Mouse (Mus musculus) brain, embryonic 14.5 days (tissue): ENCODE results near the gene Gm21188.
"Not testable (repeated sequence)": the region's sequence is repeated elsewhere in the genome, so short reads cannot be mapped to it uniquely, and the experiment has no call there.

Experiments
- CTCF ChIP-seq: fragments of 200-500 bp; IDR thresholded peaks from 2 replicates; pipeline ENCODE4 v1.5.1; 2012; ENCODE audit warnings: inconsistent platforms, mild to moderate bottlenecking, moderate library complexity, borderline replicate concordance; ENCODE audit not compliant: insufficient read depth, insufficient read length; ENCODE audit errors: extremely low read depth
- POLR2A ChIP-seq: fragments of 200-500 bp; IDR thresholded peaks from 2 replicates; pipeline ENCODE4 v1.6.1; 2012; ENCODE audit warnings: mild to moderate bottlenecking, inconsistent platforms, borderline replicate concordance; ENCODE audit not compliant: poor library complexity, insufficient read depth, insufficient read length, severe bottlenecking; ENCODE audit errors: extremely low read depth

DNA sequence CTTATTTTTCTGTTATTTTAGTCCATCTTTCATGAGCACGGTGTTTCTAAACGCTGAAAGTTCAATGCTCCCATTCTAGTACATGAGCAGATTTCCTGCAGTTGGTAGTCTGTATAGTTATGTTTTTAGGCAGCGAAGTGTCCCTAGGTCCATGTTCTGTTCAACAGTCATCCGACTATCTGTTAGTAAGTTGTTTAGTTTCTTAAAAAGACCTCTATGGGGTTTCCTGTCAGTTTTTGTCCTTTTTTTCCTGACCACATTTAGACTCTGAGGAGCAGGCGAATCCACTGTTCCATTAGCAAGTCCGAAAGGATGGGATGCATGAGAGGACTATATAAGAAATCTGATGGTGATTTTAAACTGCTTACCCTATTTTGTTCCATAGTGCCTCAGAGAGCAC, 14.1 kb downstream of the Gm21188 start:
- not testable (repeated sequence) for TF ChIP-seq CTCF, POLR2A
